Mouse (Mus musculus) CH12.LX (cell line): ENCODE data around the gene Dgkh. TPM values are rescaled to one million over a fixed set of nuclear protein-coding genes. Genes with fewer than 3 reads are reported as not detected.

Source experiments
- DNase-seq: peaks from one replicate; pipeline ENCODE4 v3.0.0-alpha.2; 2013; ENCODE audit errors: extremely low read depth
- H3K27ac ChIP-seq: 2 replicates; pipeline ENCODE4 v1.5.1; 2012; ENCODE audit warnings: low read depth, mild to moderate bottlenecking, control low read depth, moderate library complexity; ENCODE audit not compliant: insufficient read depth
- H3K27me3 ChIP-seq: replicated peaks from 2 replicates; pipeline ENCODE3; 2012; ENCODE audit warnings: inconsistent platforms
- H3K36me3 ChIP-seq, 2 experiments: replicated peaks in 1 of 2; 2 replicates each; pipeline versions ENCODE3 to v1.6.1; 2012; ENCODE audit warnings: inconsistent platforms in 1 of 2, low read length in 1 of 2, mild to moderate bottlenecking in 1 of 2, mixed read lengths in 1 of 2, moderate library complexity in 1 of 2; ENCODE audit not compliant: control insufficient read depth in 1 of 2, insufficient read depth in 1 of 2
- H3K4me1 ChIP-seq, 2 experiments: 2 replicates each; pipeline ENCODE4 v1.6.1; 2012; ENCODE audit warnings: inconsistent platforms in 1 of 2, moderate library complexity in 1 of 2; ENCODE audit not compliant: insufficient read depth in 2 of 2, control insufficient read depth in 1 of 2
- H3K4me2 ChIP-seq: 2 replicates; pipeline ENCODE4 v1.6.1; 2012; ENCODE audit warnings: low read depth, mild to moderate bottlenecking, control low read depth; ENCODE audit not compliant: poor library complexity, insufficient read depth, severe bottlenecking
- H3K4me3 ChIP-seq, 3 experiments: fragments of 150-350 bp in 1 of 3; sonication (generic) in 1 of 3; replicated peaks in 1 of 3; 2 replicates each; pipeline versions ENCODE3 to v1.5.1; 2011 to 2012; ENCODE audit warnings: low read depth in 2 of 3, low read length in 2 of 3, mild to moderate bottlenecking in 2 of 3, moderate library complexity in 2 of 3, control low read depth in 1 of 3, improper control_type of control experiment in 1 of 3, inconsistent platforms in 1 of 3, mixed read lengths in 1 of 3; ENCODE audit not compliant: poor library complexity in 1 of 3
- H3K79me2 ChIP-seq: replicated peaks from 2 replicates; pipeline ENCODE4 v1.6.1; 2012; ENCODE audit warnings: mild to moderate bottlenecking, moderate library complexity; ENCODE audit not compliant: control insufficient read depth, poor library complexity, insufficient read depth, severe bottlenecking; ENCODE audit errors: extremely low read depth
- H3K9ac ChIP-seq: 2 replicates; pipeline ENCODE4 v1.6.1; 2012; ENCODE audit warnings: low read depth, mild to moderate bottlenecking, control low read depth, moderate library complexity; ENCODE audit not compliant: insufficient read depth
- H3K9me3 ChIP-seq: replicated peaks from 2 replicates; pipeline ENCODE3; 2012; ENCODE audit warnings: low read length, inconsistent platforms, mixed read lengths
- CHD1 ChIP-seq: IDR thresholded peaks from 2 replicates; pipeline ENCODE4 v1.6.1; 2012; ENCODE audit warnings: low read depth, low read length, improper control_type of control experiment, inconsistent platforms
- E2F4 ChIP-seq: IDR thresholded peaks from 2 replicates; pipeline ENCODE4 v1.6.1; 2011; ENCODE audit warnings: low read depth, low read length, improper control_type of control experiment; ENCODE audit not compliant: insufficient replicate concordance
- ELF1 ChIP-seq: IDR thresholded peaks from 2 replicates; pipeline ENCODE4 v1.6.1; 2014; ENCODE audit warnings: low read depth, mild to moderate bottlenecking, inconsistent platforms, low read length, improper control_type of control experiment
- GABPA ChIP-seq: IDR thresholded peaks from 2 replicates; pipeline ENCODE4 v1.6.1; 2012; ENCODE audit warnings: low read depth, low read length, improper control_type of control experiment, inconsistent platforms; ENCODE audit not compliant: insufficient replicate concordance
- HCFC1 ChIP-seq: IDR thresholded peaks from 2 replicates; pipeline ENCODE4 v1.6.1; 2012; ENCODE audit warnings: low read depth, mild to moderate bottlenecking, inconsistent platforms, low read length, improper control_type of control experiment
- MAFK ChIP-seq: IDR thresholded peaks from 2 replicates; pipeline ENCODE4 v1.6.1; 2011; ENCODE audit warnings: low read length, improper control_type of control experiment; ENCODE audit not compliant: insufficient replicate concordance
- MXI1 ChIP-seq: IDR thresholded peaks from 2 replicates; pipeline ENCODE4 v1.6.1; 2011; ENCODE audit warnings: mild to moderate bottlenecking, low read depth, low read length, improper control_type of control experiment
- NELFE ChIP-seq: IDR thresholded peaks from 2 replicates; pipeline ENCODE4 v1.6.1; 2011; ENCODE audit warnings: low read depth, low read length, improper control_type of control experiment
- POLR2AphosphoS2 ChIP-seq: IDR thresholded peaks from 2 replicates; pipeline ENCODE4 v1.6.1; 2011; ENCODE audit warnings: low read depth, low read length, improper control_type of control experiment
- TCF12 ChIP-seq: IDR thresholded peaks from 2 replicates; pipeline ENCODE4 v1.6.1; 2014; ENCODE audit warnings: low read depth, mild to moderate bottlenecking, inconsistent platforms, low read length, improper control_type of control experiment
- dilution Hi-C: fragments of 300-500 bp; cut with MboI; formaldehyde crosslinking; loops from 2 replicates; pipeline ENCODE4 v1.14.3; 2020; ENCODE audit warnings: low sequenced_read_pairs; ENCODE audit not compliant: extremely low pct_unique_long_range_greater_than_20kb, extremely low pct_ligation_motif_present
- in situ Hi-C: fragments of 300-500 bp; cut with MboI; formaldehyde crosslinking; loops from 3 replicates; pipeline ENCODE4 v1.14.3; 2019; ENCODE audit warnings: low sequenced_read_pairs, low pct_ligation_motif_present, low pct_unique_long_range_greater_than_20kb, mixed read lengths
- polyA plus RNA-seq: library from polyadenylated mRNA; unstranded; fragments of >175 nt; gene quantifications from 2 replicates; pipeline ENCODE4 v1.2.1, GENCODE M21; 2012; ENCODE audit warnings: low read depth; ENCODE audit not compliant: insufficient read length
- total RNA-seq, 2 experiments: library from RNA; depleted of rRNA; stranded (reverse); fragments of 300-350 nt in 1 of 2; fragments of >200 nt in 1 of 2; gene quantifications; 2 replicates each; pipeline ENCODE4 v1.2.3; 2012 to 2014

Gene Dgkh
- total and polyA plus RNA-seq, 3 experiments = 0.83 to 3.3 (median 2.4) TPM

- Histone ChIP-seq H3K36me3 (no peaks in the 10 kb centered on the region), H3K27me3 (no peaks in the 10 kb centered on the region), H3K4me1 (no peaks in the 10 kb centered on the region; a peak in 1 of 4 replicates), H3K4me2 (no peak overlapping the region), H3K9me3 (peaks cover 7% of the 10 kb centered on the region), H3K9ac (no peak overlapping the region), H3K27ac (no peak overlapping the region), H3K4me3 (no peak overlapping the region), H3K79me2 (no peaks in the 10 kb centered on the region)
- dilution Hi-C loops (no loop called here), in situ Hi-C loops (loop anchor here (10.0 kb wide), 1 partner anchor 64 kb away; no protein-coding TSS in a partner anchor)
- DNase-seq = no peak
- no peak for TF ChIP-seq ELF1
- TF ChIP-seq MAFK = peak; percentile 88
Measured at GRCm38 (mm10) chr14:78658697-78659096, 73.9 kb downstream of the Dgkh start.

GRCm38 (mm10) chr14:78656832-78657626, 75.5 kb downstream of the Dgkh start:
- Histone ChIP-seq H3K36me3 (no peaks in the 10 kb centered on the region), H3K9ac (no peak overlapping the region), H3K27ac (no peak overlapping the region), H3K4me2 (no peak overlapping the region), H3K4me1 (no peaks in the 10 kb centered on the region; a peak in 1 of 4 replicates), H3K4me3 (no peak overlapping the region), H3K9me3 (peaks cover 7% of the 10 kb centered on the region), H3K27me3 (no peaks in the 10 kb centered on the region)
- dilution Hi-C loops = no loop called here
- in situ Hi-C loops = loop anchor here (10.0 kb wide), 1 partner anchor 62 kb away; no protein-coding TSS in a partner anchor
- no peak for DNase-seq
- no peak for TF ChIP-seq POLR2AphosphoS2
- TF ChIP-seq E2F4 = no peak
- TF ChIP-seq, all 38 proteins: peak for 0
- no peaks in the 10 kb centered on the region for H3K79me2 ChIP-seq

- H3K4me2 ChIP-seq = no peak overlapping the region
- H3K4me3 ChIP-seq = no peak overlapping the region
- no peaks in the 10 kb centered on the region for H3K27me3 ChIP-seq
- no peak overlapping the region for H3K27ac ChIP-seq
- H3K79me2 ChIP-seq = no peaks in the 10 kb centered on the region
- H3K36me3 ChIP-seq = peaks cover 0 to 7% of the 10 kb centered on the region in 2 experiments
- no peak overlapping the region for H3K9ac ChIP-seq
- peaks cover 4 to 10% of the 10 kb centered on the region in 2 experiments for H3K4me1 ChIP-seq
- no peak for DNase-seq
- TF ChIP-seq HCFC1 (no peak), TCF12 (no peak), NELFE (no peak), MXI1 (no peak), CHD1 (no peak), GABPA (no peak)
- TF ChIP-seq, all 38 proteins: peak for 0
- dilution Hi-C loops (no loop called here), in situ Hi-C loops (loop anchor here (10.0 kb wide), 1 partner anchor 60 kb away; no protein-coding TSS in a partner anchor)
- H3K9me3 ChIP-seq = peaks cover 7% of the 10 kb centered on the region
Measured at GRCm38 (mm10) chr14:78654939-78655556, 77.5 kb downstream of the Dgkh start.
